Mouse (Mus musculus) frontal cortex, postnatal 10 days (tissue): Measurements from ENCODE around the gene Parva.

Source experiments
- DNase-seq, 2 experiments: peaks; one replicate each; pipeline ENCODE4 v3.0.0; 2022; ENCODE audit warnings: low spot score in 2 of 2, mixed read lengths in 1 of 2

Gene Parva

GRCm38 (mm10) chr7:112472708-112473281 is 45.5 kb downstream of the Parva start:
- no peak for DNase-seq

- DNase-seq: no peak
Observed at GRCm38 (mm10) chr7:112473649-112474435, 46.5 kb downstream of the Parva start.

DNA sequence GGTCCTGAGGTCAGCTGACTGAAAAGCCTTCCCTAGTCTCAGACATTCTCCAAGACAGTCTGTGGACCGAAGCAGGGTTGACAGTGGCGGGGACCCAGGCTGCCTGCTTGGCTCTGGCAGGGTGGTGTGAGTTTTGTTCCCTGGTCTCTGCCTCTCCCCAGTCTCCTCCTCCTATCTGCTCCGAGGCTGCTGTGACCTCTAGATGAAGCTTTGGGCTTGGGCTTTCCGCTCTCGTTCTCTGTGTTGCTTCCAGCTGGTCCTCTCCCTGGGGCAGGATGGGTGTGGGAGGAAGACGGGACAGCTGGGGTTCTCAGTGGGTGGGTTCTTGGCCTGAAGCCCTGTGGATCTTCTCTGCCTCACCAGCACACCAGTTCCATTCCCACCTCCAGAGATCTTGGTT is 51.8 kb downstream of the Parva start:
- peak; percentile 25 to 26 for DNase-seq

DNA sequence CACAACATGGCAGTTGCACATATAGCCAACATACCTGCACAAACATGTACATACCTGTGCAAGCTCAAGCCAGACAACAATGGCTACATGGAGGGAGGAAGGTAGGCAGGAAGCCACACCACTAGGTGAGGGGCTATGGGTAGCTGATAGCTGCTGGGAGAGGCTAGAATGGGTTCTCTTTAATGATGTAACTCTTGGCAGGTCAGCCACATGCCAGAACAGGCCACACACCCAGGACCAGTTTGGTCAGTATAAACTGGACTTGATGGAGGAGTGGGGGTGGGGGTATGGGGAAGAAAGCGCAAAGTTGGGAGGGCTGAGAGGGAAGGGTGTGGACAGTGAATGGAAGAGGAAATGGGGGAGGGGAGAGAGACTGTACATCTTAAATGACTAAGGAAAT is 53.7 kb downstream of the Parva start:
- DNase-seq: no peak

- DNase-seq: no peak
Observed at GRCm38 (mm10) chr7:112482572-112482971, 55.3 kb downstream of the Parva start.

- DNase-seq: no peak
Observed at GRCm38 (mm10) chr7:112483382-112483781, 56.1 kb downstream of the Parva start.

GRCm38 (mm10) chr7:112490825-112491224 is 63.5 kb downstream of the Parva start:
- no peak for DNase-seq

DNA sequence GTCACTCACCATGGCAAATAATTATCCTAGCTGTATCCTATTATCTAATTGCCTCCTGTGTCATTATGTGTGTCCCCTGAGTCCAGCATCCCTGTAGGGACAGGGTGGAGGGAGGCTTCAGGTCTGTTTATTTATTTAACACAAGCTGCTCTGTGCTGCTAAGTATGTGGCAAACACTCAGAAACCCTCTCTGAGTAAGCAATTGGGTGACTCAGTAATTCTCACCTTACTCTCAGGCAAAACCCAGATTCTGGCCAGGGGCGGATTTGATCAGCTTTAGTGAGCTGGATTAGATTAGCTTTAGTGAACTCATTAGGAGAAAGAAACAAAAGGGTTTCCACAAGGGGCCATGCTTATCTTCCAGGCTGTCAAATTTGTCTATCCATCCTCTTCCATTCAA is 64.4 kb downstream of the Parva start:
- no peak for DNase-seq

GRCm38 (mm10) chr7:112495950-112496349 is 68.6 kb downstream of the Parva start:
- no peak for DNase-seq

DNA sequence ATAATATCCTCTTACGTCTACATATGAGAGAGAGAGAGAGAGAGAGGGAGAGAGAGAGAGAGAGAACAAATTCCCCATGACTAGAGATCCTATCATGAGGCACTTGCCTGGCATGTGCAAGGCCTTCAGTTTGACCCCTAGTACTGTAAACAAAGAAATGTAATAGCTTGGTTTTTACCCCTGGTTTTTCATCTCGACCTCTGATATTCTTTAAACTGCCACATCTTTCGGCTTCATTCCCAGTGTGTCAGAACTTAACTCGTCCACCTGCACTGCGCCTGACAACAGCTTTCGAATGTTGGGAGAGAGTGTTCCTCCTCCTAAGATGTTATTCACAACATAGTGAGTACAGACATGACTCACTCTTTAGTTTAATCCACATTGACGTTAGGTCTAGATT is 69.6 kb downstream of the Parva start:
- DNase-seq: no peak

DNA sequence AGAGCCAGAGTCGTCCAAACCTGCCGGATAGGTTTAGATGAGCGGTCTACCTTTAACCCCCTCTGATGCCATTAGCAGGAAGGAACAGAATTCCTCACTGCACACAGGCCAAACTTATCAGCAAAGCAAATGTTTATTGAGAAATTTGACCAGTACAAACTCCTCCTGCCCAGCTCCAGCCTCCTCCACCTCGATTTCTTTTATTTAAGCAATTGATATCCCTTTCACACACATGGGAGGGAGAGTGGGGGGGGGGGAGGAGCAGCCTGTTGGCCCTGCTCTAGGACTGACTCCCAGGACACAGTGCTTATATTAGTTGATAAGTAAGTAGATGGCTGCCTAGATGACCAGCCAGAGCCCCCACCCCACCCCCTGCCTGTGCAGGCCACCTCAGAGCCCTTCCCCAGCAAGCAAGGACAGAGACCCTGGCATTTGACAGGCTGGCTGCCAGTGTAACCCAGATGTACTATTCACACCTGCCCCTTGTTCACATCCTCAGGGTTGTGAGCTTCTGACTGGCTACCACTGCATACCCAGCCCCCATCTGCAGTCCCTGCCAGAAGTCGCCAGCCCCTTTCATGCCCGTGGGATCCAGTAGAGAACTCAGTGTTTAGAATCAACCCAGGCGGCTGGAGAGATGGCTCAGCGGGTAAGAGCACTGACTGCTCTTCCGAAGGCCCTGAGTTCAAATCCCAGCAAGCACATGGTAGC is 71.4 kb downstream of the Parva start:
- DNase-seq: no peak

GRCm38 (mm10) chr7:112499453-112500133 is 72.3 kb downstream of the Parva start:
- DNase-seq: no peak

GRCm38 (mm10) chr7:112500134-112500490 is 72.8 kb downstream of the Parva start:
- DNase-seq: no peak

DNA sequence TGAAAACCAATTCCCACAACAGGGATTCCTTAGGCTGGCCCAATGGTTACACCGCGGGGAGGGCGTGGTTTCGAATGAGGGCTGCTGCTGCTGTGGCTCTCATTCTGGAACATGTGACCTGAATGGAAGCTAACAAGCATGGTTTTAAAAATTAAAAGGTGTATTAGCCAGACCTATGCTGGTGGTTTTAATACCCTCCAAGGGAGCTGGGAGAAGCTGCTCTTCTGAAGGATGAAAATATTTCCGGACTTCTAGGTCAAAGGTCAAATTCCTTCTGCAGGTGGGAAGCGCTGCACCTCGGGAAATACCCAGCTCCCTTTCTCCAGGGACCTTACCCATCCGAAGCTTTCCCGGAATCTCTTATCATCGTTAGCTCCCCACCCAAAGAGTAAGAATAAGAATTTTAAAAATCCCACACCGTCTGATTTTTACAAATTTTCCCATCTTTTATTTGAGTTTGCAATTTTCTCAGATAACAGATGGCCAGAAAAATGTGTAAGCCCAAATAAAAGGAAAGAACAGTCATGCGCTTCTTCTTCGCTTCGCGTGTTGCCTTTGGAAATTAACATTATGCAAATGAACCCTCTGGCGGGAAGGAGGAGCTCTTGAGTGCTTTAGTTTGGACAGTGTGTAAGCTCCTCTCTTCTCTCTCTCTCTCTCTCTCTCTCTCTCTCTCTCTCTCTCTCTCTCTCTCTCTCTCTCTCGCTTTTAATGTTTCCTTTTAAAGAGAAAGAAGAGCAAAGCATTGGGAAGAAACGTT is 74.9 kb downstream of the Parva start:
- no peak for DNase-seq

DNA sequence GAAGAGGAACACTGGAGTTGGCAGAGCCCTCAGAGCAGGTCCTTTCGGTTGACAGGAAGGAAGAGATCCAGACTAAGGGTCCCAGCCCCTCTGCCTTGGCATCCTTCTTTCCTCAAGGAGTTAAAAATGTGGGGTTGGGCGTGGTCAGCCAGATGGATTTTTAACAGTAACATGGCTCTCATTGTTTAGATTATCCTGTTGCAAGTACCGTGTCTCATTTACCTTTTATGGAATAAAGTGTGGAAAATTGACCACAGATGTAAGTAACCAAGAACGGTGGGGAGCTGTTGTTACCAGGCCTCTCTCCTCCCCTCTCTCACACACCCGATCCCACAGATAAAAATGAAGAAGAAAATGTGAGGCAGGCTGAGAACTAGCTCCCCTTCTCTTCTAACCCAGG is 75.5 kb downstream of the Parva start:
- DNase-seq: no peak

DNA sequence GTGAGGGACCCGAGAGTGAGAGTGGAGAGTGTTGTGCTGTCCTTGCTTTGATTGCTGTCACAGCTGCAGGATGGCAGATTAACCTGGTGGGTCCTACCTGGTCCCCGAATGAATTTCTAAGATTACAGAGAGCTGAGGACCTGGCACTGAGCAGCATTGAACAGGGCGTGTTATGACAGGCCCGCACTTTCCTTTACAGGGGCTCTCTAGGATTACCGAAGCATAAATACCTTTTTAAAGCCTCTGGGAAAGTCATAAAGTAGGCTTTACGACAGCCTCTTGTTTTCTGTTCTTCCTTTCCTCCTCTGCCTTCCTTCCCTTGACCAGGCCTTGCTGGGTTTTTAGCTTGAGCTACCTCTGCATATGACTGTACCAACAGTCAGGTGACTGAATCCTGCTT is 76.1 kb downstream of the Parva start:
- no peak for DNase-seq

DNA sequence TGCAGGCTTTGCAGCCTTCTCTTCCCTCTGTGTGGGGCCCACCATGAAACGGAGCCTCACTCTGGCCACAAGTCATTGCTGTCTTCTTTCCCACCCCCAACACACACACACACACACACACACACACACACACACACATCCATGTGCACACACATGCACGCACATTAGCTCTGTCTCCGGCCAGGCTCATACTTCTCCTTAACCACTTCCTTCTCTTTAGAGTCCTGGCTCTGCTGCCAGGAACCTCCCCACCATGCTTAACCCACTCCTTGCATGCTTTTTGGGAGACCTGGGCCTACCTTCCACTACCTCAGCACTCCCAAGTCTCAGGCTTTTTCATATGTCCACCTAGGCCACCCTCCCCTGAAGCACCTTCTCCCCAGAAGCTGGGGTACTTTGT is 76.6 kb downstream of the Parva start:
- no peak for DNase-seq

GRCm38 (mm10) chr7:112509107-112509506 is 81.8 kb downstream of the Parva start:
- DNase-seq: no peak

- no peak for DNase-seq
Observed at GRCm38 (mm10) chr7:112510336-112511048, 83.2 kb downstream of the Parva start.

- no peak for DNase-seq
Observed at GRCm38 (mm10) chr7:112511309-112511708, 84.0 kb downstream of the Parva start.

GRCm38 (mm10) chr7:112512257-112512656 is 85.0 kb downstream of the Parva start:
- no peak for DNase-seq
